Mouse (Mus musculus): ENCODE results near the gene Bpifb6. TPM values are rescaled to one million over a fixed set of nuclear protein-coding genes. Genes with fewer than 3 reads are reported as not detected.
A peak's percentile ranks its signal among the peaks of the same experiment; 100 is the strongest.

Bpifb6 gene
- not detected in 2 replicates for polyA plus RNA-seq (2014; fragmentation: Nextera tagmentation; extraction: Ambion mirVana)

DNA sequence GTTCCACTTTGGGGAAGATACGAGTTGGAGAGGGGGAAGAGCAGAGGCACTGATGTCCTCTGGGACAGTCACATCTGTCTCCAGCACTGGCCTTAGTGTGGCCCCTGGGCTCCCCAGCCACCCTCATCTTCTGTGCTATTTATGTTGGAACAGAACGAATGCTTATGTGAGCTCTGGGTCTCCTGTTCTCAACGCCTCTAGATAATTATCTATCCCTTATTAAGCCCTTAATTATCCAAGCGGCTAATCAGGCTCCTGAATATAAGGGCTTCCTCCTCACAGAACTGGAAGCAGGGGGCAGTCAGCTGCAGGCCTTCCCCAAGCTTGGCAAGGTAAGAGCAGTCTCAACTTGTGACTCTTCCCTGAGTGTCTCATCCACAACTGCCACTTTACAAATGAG lies at the start of gene Bpifb6:
TSS of gene Bpifb6 (plus strand) at position 301 of the 400 bp plus-strand sequence.
- Histone ChIP-seq H3K9ac (ENCODE audit: low read length) (no peak within 1 kb of the TSS), H3K4me3 (ENCODE audit: low read depth, low read length) (no peak within 1 kb of the TSS), H3K9me3 (ENCODE audit: control insufficient read depth, low read length) (no peaks in the 10 kb centered on the region), H3K36me3 (ENCODE audit: control insufficient read depth, insufficient read depth, low read length) (no peaks in the 10 kb centered on the region), H3K4me2 (no peak within 1 kb of the TSS), H3K27ac (ENCODE audit: low read depth, low read length) (no peak within 1 kb of the TSS), H3K27me3 (ENCODE audit: control insufficient read depth, insufficient read depth, low read length) (no peaks in the 10 kb centered on the region), H3K4me1 (ENCODE audit: control insufficient read depth, insufficient read depth, low read length) (no peaks in the 10 kb centered on the region)
- ATAC-seq (ENCODE audit: low FRiP score) (no peak), DNase-seq (ENCODE audit: low spot score, missing footprints) (no peak)
- 78% methylated on average over 4 of the region's 4 CpGs for WGBS

DNA sequence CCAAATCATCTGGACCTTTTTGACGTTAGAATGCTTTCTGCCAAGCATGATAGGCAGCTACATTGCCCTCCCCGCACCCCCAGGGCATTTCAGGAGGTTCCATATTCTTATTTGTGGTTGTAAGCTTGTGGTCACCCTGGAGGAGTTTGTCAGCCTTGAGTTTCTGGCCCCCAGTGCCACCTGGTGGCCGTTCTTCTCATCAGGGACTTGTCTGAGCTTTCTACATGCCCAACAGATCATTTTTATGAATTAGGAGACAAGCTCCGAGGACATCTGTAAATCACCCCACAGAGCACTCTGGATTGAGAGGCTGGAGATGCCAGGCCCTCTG lies 49.2 kb upstream of the Bpifb6 start:
- no peak for ATAC-seq (ENCODE audit: low FRiP score)
- Histone ChIP-seq H3K9me3 (ENCODE audit: control insufficient read depth, low read length) (no peaks in the 10 kb centered on the region), H3K27ac (ENCODE audit: low read depth, low read length) (no peak overlapping the region), H3K4me2 (no peak overlapping the region), H3K4me3 (ENCODE audit: low read depth, low read length) (no peak overlapping the region), H3K36me3 (ENCODE audit: control insufficient read depth, insufficient read depth, low read length) (no peaks in the 10 kb centered on the region), H3K4me1 (ENCODE audit: control insufficient read depth, insufficient read depth, low read length) (no peaks in the 10 kb centered on the region; the same call in 1 of the 2 replicates), H3K9ac (ENCODE audit: low read length) (no peak overlapping the region), H3K27me3 (ENCODE audit: control insufficient read depth, insufficient read depth, low read length) (no peaks in the 10 kb centered on the region)
- 63% methylated on average over 4 of the region's 4 CpGs for WGBS
- DNase-seq (ENCODE audit: low spot score, missing footprints), result no peak

DNA sequence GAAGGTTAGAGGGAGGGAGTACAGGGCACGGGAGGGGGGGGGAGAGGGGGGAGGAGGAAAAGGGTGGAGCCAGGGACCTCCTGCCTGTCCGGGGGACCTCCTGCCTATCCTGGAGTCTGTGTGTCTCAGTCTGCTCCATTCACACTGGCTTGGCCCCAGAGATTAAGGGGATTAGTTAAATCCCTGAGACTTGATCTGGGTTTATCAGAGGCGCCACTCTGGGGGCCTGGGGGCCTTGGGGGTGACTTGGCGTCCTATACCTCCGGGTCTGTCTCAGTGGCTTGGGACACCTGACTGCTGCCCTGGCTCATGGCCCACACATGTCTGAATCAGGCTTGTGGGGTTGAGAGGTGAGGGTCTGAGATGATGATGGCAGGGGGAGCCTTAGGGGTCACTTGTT lies 46.6 kb upstream of the Bpifb6 start:
- H3K4me3 ChIP-seq (ENCODE audit: low read depth, low read length), result no peak overlapping the region
- no peaks in the 10 kb centered on the region for H3K36me3 ChIP-seq (ENCODE audit: control insufficient read depth, insufficient read depth, low read length)
- H3K4me1 ChIP-seq (ENCODE audit: control insufficient read depth, insufficient read depth, low read length), result no peaks in the 10 kb centered on the region; the same call in 1 of the 2 replicates
- ATAC-seq (ENCODE audit: low FRiP score) (peak; percentile 62; the same call in 1 of the 2 replicates), DNase-seq (ENCODE audit: low spot score, missing footprints) (no peak)
- no peak overlapping the region for H3K4me2 ChIP-seq
- no peaks in the 10 kb centered on the region for H3K27me3 ChIP-seq (ENCODE audit: control insufficient read depth, insufficient read depth, low read length)
- no peak overlapping the region for H3K27ac ChIP-seq (ENCODE audit: low read depth, low read length)
- no peaks in the 10 kb centered on the region for H3K9me3 ChIP-seq (ENCODE audit: control insufficient read depth, low read length)
- no peak overlapping the region for H3K9ac ChIP-seq (ENCODE audit: low read length)
- WGBS, result 0% methylated on average over 5 of the region's 5 CpGs

DNA sequence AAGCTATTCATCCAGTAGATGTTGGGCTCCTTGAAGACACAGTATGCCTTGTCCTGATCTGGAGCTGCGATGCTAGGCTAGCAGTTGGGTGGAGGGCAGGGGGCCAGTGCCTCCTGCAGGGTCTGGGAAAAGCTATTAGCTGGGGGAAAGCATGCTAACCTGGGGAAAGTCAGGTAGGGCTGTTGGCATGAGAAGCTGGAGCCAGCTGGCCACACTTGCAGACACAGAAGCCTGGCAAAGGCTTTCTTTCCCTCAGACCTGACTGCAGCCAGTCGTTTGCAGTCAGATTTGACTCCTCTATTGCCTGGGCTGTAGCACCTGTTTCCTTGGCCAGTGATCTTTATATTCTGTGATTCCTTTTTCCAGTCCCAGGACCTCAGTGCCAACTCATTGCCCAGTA lies 40.6 kb upstream of the Bpifb6 start:
- no peaks in the 10 kb centered on the region for H3K27me3 ChIP-seq (ENCODE audit: control insufficient read depth, insufficient read depth, low read length)
- ATAC-seq (ENCODE audit: low FRiP score) (no peak), DNase-seq (ENCODE audit: low spot score, missing footprints) (no peak)
- no peaks in the 10 kb centered on the region for H3K4me1 ChIP-seq (ENCODE audit: control insufficient read depth, insufficient read depth, low read length)
- no peaks in the 10 kb centered on the region for H3K9me3 ChIP-seq (ENCODE audit: control insufficient read depth, low read length)
- H3K36me3 ChIP-seq (ENCODE audit: control insufficient read depth, insufficient read depth, low read length), result no peaks in the 10 kb centered on the region
- H3K9ac ChIP-seq (ENCODE audit: low read length), result no peak overlapping the region
- H3K4me2 ChIP-seq, result no peak overlapping the region
- H3K4me3 ChIP-seq (ENCODE audit: low read depth, low read length), result no peak overlapping the region
- no peak overlapping the region for H3K27ac ChIP-seq (ENCODE audit: low read depth, low read length)
- 77% methylated on average over 2 of the region's 2 CpGs for WGBS

DNA sequence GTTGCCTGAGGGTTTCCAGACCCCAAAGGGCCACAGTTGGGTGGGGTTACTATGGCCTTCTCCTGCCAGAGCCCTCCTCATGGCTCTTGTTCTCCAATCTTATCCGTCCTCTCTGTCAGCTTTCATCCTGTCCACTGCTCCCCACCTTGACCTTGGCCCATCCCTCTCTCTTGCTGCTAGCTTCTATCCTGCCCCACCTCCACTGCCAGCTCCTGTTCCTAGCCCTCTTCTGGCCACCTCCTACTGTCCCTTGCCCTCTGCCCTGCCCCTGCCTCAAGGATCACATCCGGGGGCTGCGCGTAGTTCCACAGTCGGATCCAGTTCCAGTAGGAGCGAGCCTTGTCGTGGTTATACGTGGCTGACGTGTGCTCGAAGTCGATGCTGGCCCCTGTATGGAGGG lies 39.9 kb upstream of the Bpifb6 start:
- H3K4me1 ChIP-seq (ENCODE audit: control insufficient read depth, insufficient read depth, low read length), result no peaks in the 10 kb centered on the region
- H3K27me3 ChIP-seq (ENCODE audit: control insufficient read depth, insufficient read depth, low read length), result no peaks in the 10 kb centered on the region
- no peak overlapping the region for H3K4me2 ChIP-seq
- no peak overlapping the region for H3K27ac ChIP-seq (ENCODE audit: low read depth, low read length)
- no peak overlapping the region for H3K9ac ChIP-seq (ENCODE audit: low read length)
- no peak for DNase-seq (ENCODE audit: low spot score, missing footprints)
- WGBS, result 94% methylated on average over 11 of the region's 11 CpGs
- no peaks in the 10 kb centered on the region for H3K9me3 ChIP-seq (ENCODE audit: control insufficient read depth, low read length)
- H3K4me3 ChIP-seq (ENCODE audit: low read depth, low read length), result no peak overlapping the region
- no peak for ATAC-seq (ENCODE audit: low FRiP score)
- H3K36me3 ChIP-seq (ENCODE audit: control insufficient read depth, insufficient read depth, low read length), result no peaks in the 10 kb centered on the region

DNA sequence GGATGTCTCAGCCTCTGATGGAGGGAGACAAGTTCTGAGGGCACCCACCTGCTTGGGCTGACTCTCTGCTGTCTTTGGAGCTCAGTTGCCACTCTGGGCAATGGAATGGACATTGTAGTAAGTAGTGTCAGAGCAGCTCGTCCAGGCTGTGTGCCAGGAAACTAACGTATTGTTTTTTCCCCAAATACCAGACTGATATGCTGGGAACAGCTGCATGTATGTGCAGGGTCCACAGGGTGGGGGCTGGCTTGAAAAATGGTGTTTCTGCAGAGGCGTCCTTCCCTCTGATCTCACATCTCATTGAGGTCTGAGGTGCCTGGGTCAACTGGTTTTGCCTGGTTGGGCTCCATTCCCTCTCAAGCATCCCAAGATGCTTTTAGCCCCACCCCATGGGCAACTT lies 39.5 kb upstream of the Bpifb6 start:
- H3K9ac ChIP-seq (ENCODE audit: low read length), result no peak overlapping the region
- 79% methylated on average over 3 of the region's 3 CpGs for WGBS
- no peaks in the 10 kb centered on the region for H3K27me3 ChIP-seq (ENCODE audit: control insufficient read depth, insufficient read depth, low read length)
- H3K4me3 ChIP-seq (ENCODE audit: low read depth, low read length), result no peak overlapping the region
- no peaks in the 10 kb centered on the region for H3K9me3 ChIP-seq (ENCODE audit: control insufficient read depth, low read length)
- H3K4me2 ChIP-seq, result no peak overlapping the region
- no peak for DNase-seq (ENCODE audit: low spot score, missing footprints)
- no peaks in the 10 kb centered on the region for H3K4me1 ChIP-seq (ENCODE audit: control insufficient read depth, insufficient read depth, low read length)
- H3K27ac ChIP-seq (ENCODE audit: low read depth, low read length), result no peak overlapping the region
- ATAC-seq (ENCODE audit: low FRiP score), result no peak
- H3K36me3 ChIP-seq (ENCODE audit: control insufficient read depth, insufficient read depth, low read length), result no peaks in the 10 kb centered on the region

DNA sequence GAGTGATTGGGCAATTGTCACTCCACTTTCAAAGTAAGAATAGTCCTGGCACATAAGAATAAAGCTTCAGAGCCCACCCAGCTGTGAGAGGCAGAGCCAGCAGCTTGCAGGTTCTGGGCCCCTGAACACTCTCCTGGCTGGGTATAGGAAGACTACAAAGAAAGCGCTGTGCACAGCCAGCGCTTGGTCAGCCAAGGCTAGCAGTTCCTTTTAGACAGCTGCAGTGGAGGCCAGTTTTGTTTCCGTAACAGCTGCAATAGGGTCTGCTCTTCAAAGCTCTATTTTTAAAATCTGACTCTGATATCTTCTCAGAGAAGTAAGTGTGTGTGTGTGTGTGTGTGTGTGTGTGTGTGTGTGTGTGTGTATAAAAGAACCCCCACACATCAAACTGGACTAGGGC lies 38.2 kb upstream of the Bpifb6 start:
- Histone ChIP-seq H3K9me3 (ENCODE audit: control insufficient read depth, low read length) (no peaks in the 10 kb centered on the region), H3K27ac (ENCODE audit: low read depth, low read length) (no peak overlapping the region), H3K4me3 (ENCODE audit: low read depth, low read length) (no peak overlapping the region), H3K9ac (ENCODE audit: low read length) (no peak overlapping the region), H3K27me3 (ENCODE audit: control insufficient read depth, insufficient read depth, low read length) (no peaks in the 10 kb centered on the region), H3K4me2 (no peak overlapping the region), H3K36me3 (ENCODE audit: control insufficient read depth, insufficient read depth, low read length) (no peaks in the 10 kb centered on the region), H3K4me1 (ENCODE audit: control insufficient read depth, insufficient read depth, low read length) (no peaks in the 10 kb centered on the region)
- DNase-seq (ENCODE audit: low spot score, missing footprints), result no peak
- WGBS, result 67% methylated on average over 3 of the region's 3 CpGs
- ATAC-seq (ENCODE audit: low FRiP score), result no peak

DNA sequence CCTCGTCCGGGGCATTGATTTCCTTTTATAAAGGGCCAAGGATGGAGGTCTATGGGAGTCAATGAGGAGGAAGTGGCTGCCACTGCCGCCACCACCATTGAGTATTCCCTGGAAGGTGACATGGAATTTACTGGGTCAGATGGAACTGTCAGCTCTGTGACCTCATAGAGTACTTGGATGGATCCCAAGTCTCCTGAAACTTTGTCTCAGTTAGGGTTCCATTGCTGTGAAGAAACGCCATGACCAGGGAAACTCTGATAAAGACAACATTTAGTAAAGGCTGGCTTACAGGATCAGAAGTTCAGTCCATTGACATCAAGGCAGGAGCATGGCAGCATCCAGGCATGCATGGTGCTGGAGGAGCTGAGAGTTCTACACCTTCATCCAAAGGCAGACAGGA lies 29.2 kb upstream of the Bpifb6 start, which contains the start of gene Sun5:
TSS of gene Sun5 (minus strand) at position 101 of the 400 bp plus-strand sequence.
- H3K36me3 ChIP-seq (ENCODE audit: control insufficient read depth, insufficient read depth, low read length), result no peaks in the 10 kb centered on the region
- ATAC-seq (ENCODE audit: low FRiP score) (no peak), DNase-seq (ENCODE audit: low spot score, missing footprints) (no peak)
- 86% methylated on average over 4 of the region's 4 CpGs for WGBS
- no peak within 1 kb of the TSS for H3K9ac ChIP-seq (ENCODE audit: low read length)
- H3K9me3 ChIP-seq (ENCODE audit: control insufficient read depth, low read length), result no peaks in the 10 kb centered on the region
- no peak within 1 kb of the TSS for H3K4me2 ChIP-seq
- no peak within 1 kb of the TSS for H3K27ac ChIP-seq (ENCODE audit: low read depth, low read length)
- H3K4me1 ChIP-seq (ENCODE audit: control insufficient read depth, insufficient read depth, low read length), result no peaks in the 10 kb centered on the region
- H3K4me3 ChIP-seq (ENCODE audit: low read depth, low read length), result no peak within 1 kb of the TSS
- no peaks in the 10 kb centered on the region for H3K27me3 ChIP-seq (ENCODE audit: control insufficient read depth, insufficient read depth, low read length)

DNA sequence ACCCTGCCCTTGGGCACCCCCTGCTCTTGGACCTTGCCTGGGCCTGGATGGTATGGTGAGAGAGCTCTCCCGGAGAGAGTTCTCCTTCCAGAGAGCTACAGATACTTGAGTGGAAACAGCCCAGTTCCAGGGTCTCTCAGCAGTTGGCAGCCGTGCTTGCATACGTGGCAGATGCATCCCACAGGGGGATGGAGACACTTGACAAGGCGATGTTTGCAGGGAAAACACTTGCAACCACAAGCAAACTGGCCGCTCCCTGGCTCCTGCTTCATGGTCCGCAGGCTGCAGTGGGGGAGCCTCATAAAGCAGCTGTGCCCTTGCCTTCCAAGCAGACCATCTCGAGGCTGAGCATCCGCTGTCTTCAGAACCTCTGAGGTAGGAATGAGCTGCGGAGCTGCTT lies 25.4 kb upstream of the Bpifb6 start, which contains the start of gene Bpifb2:
TSS of gene Bpifb2 (plus strand) at position 301 of the 400 bp plus-strand sequence.
- 76% methylated on average over 9 of the region's 9 CpGs for WGBS
- DNase-seq (ENCODE audit: low spot score, missing footprints), result no peak
- H3K27me3 ChIP-seq (ENCODE audit: control insufficient read depth, insufficient read depth, low read length), result no peaks in the 10 kb centered on the region
- H3K36me3 ChIP-seq (ENCODE audit: control insufficient read depth, insufficient read depth, low read length), result no peaks in the 10 kb centered on the region
- H3K4me2 ChIP-seq, result no peak within 1 kb of the TSS
- H3K9me3 ChIP-seq (ENCODE audit: control insufficient read depth, low read length), result no peaks in the 10 kb centered on the region
- no peak within 1 kb of the TSS for H3K27ac ChIP-seq (ENCODE audit: low read depth, low read length)
- no peaks in the 10 kb centered on the region for H3K4me1 ChIP-seq (ENCODE audit: control insufficient read depth, insufficient read depth, low read length)
- ATAC-seq (ENCODE audit: low FRiP score), result no peak
- H3K9ac ChIP-seq (ENCODE audit: low read length), result no peak within 1 kb of the TSS
- H3K4me3 ChIP-seq (ENCODE audit: low read depth, low read length), result no peak within 1 kb of the TSS

DNA sequence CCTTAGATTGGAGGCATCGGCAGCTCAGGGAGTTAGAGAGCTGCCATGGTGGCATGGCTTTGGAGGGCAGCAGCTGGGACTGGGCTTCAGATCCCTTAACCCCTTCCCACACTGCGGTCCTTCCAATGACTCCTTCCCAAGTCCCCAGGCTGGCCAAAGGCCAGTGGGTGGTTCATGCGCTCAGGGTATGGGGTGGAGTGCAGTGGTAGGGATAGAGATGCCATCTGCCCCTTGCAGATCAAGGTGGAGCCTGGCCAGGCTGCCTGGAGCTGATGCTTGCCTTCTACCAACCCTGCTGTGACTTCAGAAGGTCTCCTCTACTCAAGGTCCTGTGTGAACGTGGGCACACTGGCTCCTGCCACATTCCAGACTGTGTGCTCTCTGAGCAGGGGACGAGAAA lies 1.1 kb upstream of the Bpifb6 start:
- Histone ChIP-seq H3K27ac (ENCODE audit: low read depth, low read length) (no peak overlapping the region), H3K9ac (ENCODE audit: low read length) (no peak overlapping the region), H3K36me3 (ENCODE audit: control insufficient read depth, insufficient read depth, low read length) (no peaks in the 10 kb centered on the region), H3K4me2 (no peak overlapping the region), H3K27me3 (ENCODE audit: control insufficient read depth, insufficient read depth, low read length) (no peaks in the 10 kb centered on the region), H3K4me1 (ENCODE audit: control insufficient read depth, insufficient read depth, low read length) (no peaks in the 10 kb centered on the region), H3K9me3 (ENCODE audit: control insufficient read depth, low read length) (no peaks in the 10 kb centered on the region), H3K4me3 (ENCODE audit: low read depth, low read length) (no peak overlapping the region)
- ATAC-seq (ENCODE audit: low FRiP score) (no peak), DNase-seq (ENCODE audit: low spot score, missing footprints) (no peak)
- WGBS, result 84% methylated on average over 5 of the region's 5 CpGs

Measured in midbrain, embryonic 11.5 days (tissue).